Mouse (Mus musculus) CD4-positive, CD25-positive, alpha-beta regulatory T cell, adult 2 months (primary cell): ENCODE data around the gene Olfr721-ps1.

Source experiments
- DNase-seq: peaks from one replicate; pipeline ENCODE4 v3.0.0-alpha.2; 2012; ENCODE audit warnings: low read depth, low spot score

The Olfr721-ps1 gene

GRCm38 (mm10) chr14:14400998-14401397 lies at the start of gene Olfr721-ps1:
Gene Olfr721-ps1, plus strand, starts transcription at chr14:14401298.
- no peak for DNase-seq

- DNase-seq, result peak; percentile 65
Observed at GRCm38 (mm10) chr14:14351721-14352590, 49.1 kb upstream of the Olfr721-ps1 start.

- DNase-seq, result peak; percentile 53
Observed at GRCm38 (mm10) chr14:14352606-14353005, 48.5 kb upstream of the Olfr721-ps1 start.

GRCm38 (mm10) chr14:14353081-14353732 lies 47.9 kb upstream of the Olfr721-ps1 start:
- DNase-seq, result peak; percentile 46

- peak; percentile 35 for DNase-seq
Observed at GRCm38 (mm10) chr14:14353740-14354510, 47.2 kb upstream of the Olfr721-ps1 start.

- peak; percentile 18 for DNase-seq
Observed at GRCm38 (mm10) chr14:14354511-14355359, 46.4 kb upstream of the Olfr721-ps1 start.

- DNase-seq, result peak; percentile 29
Observed at GRCm38 (mm10) chr14:14355360-14355646, 45.8 kb upstream of the Olfr721-ps1 start.

GRCm38 (mm10) chr14:14395535-14395934 lies 5.6 kb upstream of the Olfr721-ps1 start:
- no peak for DNase-seq

- DNase-seq, result no peak
Observed at GRCm38 (mm10) chr14:14436078-14436658, 35.1 kb downstream of the Olfr721-ps1 start.
